Mouse (Mus musculus) hindbrain, embryonic 12.5 days (tissue): Measurements from ENCODE around the gene Gm49361. TPM values are rescaled to one million over a fixed set of nuclear protein-coding genes. Genes with fewer than 3 reads are reported as not detected.
"Not testable (repeated sequence)": the region's sequence is repeated elsewhere in the genome, so short reads cannot be mapped to it uniquely, and the experiment has no call there.

Source experiments
- ATAC-seq: fragments of 200-750 bp; cut with Nextera tagmentation; 2 replicates; pipeline ENCODE4 v1.8.0; 2017; ENCODE audit warnings: moderate TSS enrichment; ENCODE audit not compliant: low FRiP score
- H3K27ac ChIP-seq: fragments of 300-500 bp; sonication (generic); 2 replicates; pipeline ENCODE4 v1.5.1; 2016; ENCODE audit warnings: mild to moderate bottlenecking
- H3K27me3 ChIP-seq: fragments of 300-500 bp; sonication (generic); 2 replicates; pipeline ENCODE4 v1.6.1; 2016; ENCODE audit warnings: mild to moderate bottlenecking
- H3K36me3 ChIP-seq: fragments of 300-500 bp; sonication (generic); 2 replicates; pipeline ENCODE4 v1.6.1; 2016; ENCODE audit warnings: mild to moderate bottlenecking
- H3K4me1 ChIP-seq: fragments of 300-500 bp; sonication (generic); 2 replicates; pipeline ENCODE4 v1.6.1; 2016
- H3K4me2 ChIP-seq: fragments of 300-500 bp; sonication (generic); replicated peaks from 2 replicates; pipeline ENCODE4 v1.6.1; 2016; ENCODE audit warnings: mild to moderate bottlenecking
- H3K4me3 ChIP-seq: fragments of 300-500 bp; sonication (generic); 2 replicates; pipeline ENCODE4 v1.5.1; 2016; ENCODE audit warnings: mild to moderate bottlenecking
- H3K9ac ChIP-seq: fragments of 300-500 bp; sonication (generic); 2 replicates; pipeline ENCODE4 v1.6.1; 2016; ENCODE audit warnings: mild to moderate bottlenecking, moderate library complexity
- H3K9me3 ChIP-seq: fragments of 300-500 bp; sonication (generic); replicated peaks from 2 replicates; pipeline ENCODE4 v1.6.1; 2016; ENCODE audit warnings: mild to moderate bottlenecking
- WGBS: fragments of 180-500 bp; shearing (Covaris S2); methylation state at CpG from one replicate; pipeline ENCODE4 v1.1.7; 2016; 5-methylcytosine and 5-hydroxymethylcytosine counted together
- polyA plus RNA-seq: library from polyadenylated mRNA; unstranded; fragments of >200 nt; fragmentation: Nextera tagmentation; extraction: Ambion mirVana; gene quantifications from 2 replicates; pipeline ENCODE4 v1.2.1, GENCODE M21; 2016

Gene Gm49361
- polyA plus RNA-seq, 1 experiment from 2014 or later = not detected

DNA sequence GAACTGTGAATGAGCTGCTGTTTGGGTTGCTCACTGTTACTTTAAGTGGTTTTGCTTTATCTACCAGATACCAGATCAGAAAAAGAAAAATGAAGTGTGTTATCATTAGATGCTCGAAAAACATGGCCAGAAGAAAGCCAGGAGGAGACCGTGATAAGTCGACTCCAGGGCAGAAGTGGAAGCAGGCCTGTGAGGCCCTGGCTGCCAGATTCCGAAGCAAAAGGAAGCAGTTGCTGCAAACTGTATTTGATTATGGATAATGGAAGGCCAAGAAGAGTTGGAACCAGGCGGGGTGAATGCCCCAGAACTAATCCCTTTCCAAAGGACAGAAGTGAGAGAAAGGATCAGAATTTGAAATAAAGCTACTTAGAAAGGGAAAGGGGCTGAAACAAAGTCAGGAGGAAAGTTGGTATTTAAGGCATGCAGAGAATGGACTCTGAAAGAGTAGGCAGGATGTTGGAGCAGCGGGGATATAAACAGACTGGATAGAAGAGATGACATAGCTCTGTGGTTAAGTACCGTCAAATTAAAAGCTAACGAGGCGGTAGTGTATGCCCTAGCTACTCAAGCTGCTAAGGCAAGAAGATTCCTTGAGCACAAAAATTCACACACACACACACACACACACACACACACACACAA, 7.6 kb upstream of the Gm49361 start:
- H3K36me3 ChIP-seq = no peaks in the 10 kb centered on the region
- H3K9ac ChIP-seq = no peak overlapping the region
- no peak overlapping the region for H3K27ac ChIP-seq
- H3K4me1 ChIP-seq = no peaks in the 10 kb centered on the region
- H3K4me2 ChIP-seq = no peak overlapping the region
- WGBS = 49% methylated on average over 9 of the region's 9 CpGs
- no peaks in the 10 kb centered on the region for H3K27me3 ChIP-seq
- no peak for ATAC-seq
- H3K9me3 ChIP-seq = no peaks in the 10 kb centered on the region
- H3K4me3 ChIP-seq = no peak overlapping the region

DNA sequence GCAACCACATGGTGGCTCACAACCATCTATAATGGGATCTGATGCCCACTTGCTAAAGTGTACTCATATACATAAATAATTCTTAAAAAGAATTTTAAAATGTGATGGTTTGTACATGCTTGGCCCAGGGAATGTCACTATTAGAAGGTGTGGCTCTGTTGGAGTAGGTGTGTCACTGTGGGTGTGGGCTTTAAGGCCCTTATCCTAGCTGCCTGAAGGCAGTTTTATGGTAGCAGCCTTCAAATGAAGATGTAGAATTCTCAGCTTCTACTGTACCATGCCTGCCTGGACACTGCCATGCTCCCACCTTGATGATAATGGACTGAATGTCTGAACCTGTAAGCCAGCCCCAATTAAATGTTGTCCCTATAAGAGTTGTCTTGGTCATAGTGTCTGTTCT, 5.1 kb upstream of the Gm49361 start:
- H3K9ac ChIP-seq, ATAC-seq, H3K27me3 ChIP-seq: not testable (repeated sequence)

DNA sequence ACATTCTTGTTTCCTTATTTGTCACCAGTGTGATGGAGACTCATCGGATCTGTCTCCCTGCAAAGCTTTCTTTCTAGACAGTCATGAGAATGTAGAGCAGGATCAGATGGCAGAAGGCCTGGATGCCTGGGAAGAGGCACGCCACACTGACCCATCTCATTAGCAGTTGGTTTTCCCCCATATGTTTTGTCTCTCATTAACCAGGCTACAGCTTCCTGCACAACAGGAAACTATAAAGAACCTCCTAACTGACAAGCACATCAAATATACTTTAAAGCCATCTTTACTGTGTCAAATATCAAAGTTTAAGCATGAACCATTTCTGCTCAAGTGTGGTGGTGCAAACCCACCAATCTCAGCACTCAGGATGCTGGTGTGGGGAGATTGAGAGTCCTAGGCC, 3.6 kb upstream of the Gm49361 start:
- Histone ChIP-seq H3K4me2 (no peak overlapping the region), H3K27me3 (0 out of 2 replicates have a peak, but pooled peaks cover 4% of the 10 kb centered on the region), H3K27ac (no peak overlapping the region), H3K4me3 (no peak overlapping the region), H3K36me3 (no peaks in the 10 kb centered on the region), H3K9me3 (no peaks in the 10 kb centered on the region), H3K4me1 (peaks cover 2% of the 10 kb centered on the region; the same call in 1 of the 2 replicates), H3K9ac (no peak overlapping the region)
- WGBS = 76% methylated on average over 2 of the region's 2 CpGs
- ATAC-seq = no peak

More for the DNA sequence above, 5.1 kb upstream of the Gm49361 start:
- not testable (repeated sequence) for H3K4me1 ChIP-seq, H3K36me3 ChIP-seq, H3K9me3 ChIP-seq, H3K4me2 ChIP-seq, H3K4me3 ChIP-seq, H3K27ac ChIP-seq

DNA sequence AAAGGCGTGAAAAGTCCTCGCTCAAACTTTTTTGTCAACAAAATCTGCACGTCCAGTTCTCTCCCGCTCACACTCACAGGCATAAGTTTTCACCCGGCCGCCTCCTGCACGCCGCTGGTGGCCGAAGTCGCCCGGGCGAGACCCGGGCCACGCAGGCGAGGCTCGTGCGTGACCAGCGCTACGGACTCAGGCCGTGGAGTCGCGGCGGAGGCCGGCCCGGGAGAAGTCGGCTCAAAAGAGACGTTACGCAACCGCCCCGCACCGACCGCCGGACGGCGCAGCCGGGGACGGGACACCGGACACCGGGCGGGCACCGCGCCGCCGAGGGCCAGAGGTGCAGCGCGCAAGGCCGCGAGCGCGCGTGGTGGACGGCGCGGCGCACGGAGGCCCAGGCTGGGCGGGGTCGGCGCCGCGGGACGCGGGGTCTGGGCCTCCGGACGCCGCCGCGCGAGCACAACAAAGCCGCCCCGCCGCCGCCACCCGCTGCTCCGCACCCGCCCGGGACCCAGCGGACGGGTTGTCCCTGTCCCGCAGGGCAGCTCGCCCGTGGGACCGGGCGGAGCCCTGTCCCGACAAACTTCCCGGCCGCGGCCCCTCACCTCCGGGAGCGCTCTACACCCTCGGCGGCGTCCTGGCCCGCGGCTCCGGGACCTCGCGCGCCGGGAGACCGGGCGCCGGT, 473 bp downstream of the Gm49361 start:
- H3K4me3 ChIP-seq = peak overlapping the region; percentile 97
- H3K27ac ChIP-seq = peak overlapping the region; percentile 82
- WGBS = under 1% methylated on average over 100 of the region's 103 CpGs
- H3K4me2 ChIP-seq = peak overlapping the region; percentile 87
- ATAC-seq = peak; percentile 73
- H3K27me3 ChIP-seq = 0 out of 2 replicates have a peak, but pooled peaks cover 4% of the 10 kb centered on the region
- H3K9ac ChIP-seq = peak overlapping the region; percentile 95
- H3K4me1 ChIP-seq = peaks cover 12% of the 10 kb centered on the region; the same call in 1 of the 2 replicates
- H3K9me3 ChIP-seq = no peaks in the 10 kb centered on the region
- no peaks in the 10 kb centered on the region for H3K36me3 ChIP-seq

DNA sequence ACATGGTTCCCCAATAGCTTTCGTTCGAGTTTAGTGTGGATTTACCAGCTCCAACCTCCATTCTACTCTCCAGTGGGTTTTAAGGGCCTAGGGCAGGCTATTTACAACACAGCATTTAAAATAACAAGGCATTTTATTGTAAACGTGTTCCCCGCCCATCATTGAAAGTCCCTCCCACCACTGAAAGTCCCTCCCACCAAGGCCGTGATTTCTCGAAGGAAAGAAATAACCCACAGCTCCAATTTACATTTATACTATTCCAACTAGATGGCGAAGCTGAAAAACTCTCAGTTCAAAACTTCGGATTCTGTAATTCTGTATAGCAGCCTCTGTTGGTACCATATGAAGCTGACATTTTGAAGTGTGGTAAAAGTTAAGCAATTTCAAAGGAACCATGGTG, 1.4 kb downstream of the Gm49361 start:
- WGBS = under 1% methylated on average over 8 of the region's 8 CpGs
- no peak for ATAC-seq
- peaks cover 12% of the 10 kb centered on the region; the same call in 1 of the 2 replicates for H3K4me1 ChIP-seq

DNA sequence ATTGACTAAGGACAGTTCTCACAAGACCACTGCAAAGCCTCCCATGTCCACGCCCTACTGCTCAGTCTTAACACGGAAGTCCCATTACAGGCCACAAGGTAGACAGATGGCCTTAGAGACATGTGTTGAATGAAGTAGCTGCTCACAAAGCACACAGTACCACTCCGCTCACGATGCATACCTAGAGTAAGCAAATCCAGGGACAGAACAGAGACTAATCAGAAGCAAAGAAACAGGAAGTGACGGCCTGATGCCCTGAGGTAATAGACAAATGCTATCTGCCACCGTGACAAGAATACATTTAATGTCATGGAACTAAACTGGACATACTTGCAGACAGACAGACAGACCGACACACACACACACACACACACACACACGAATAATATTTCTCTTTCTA, 5.3 kb downstream of the Gm49361 start:
- H3K4me1 ChIP-seq = peaks cover 12% of the 10 kb centered on the region; the same call in 1 of the 2 replicates
- WGBS = 86% methylated on average over 8 of the region's 8 CpGs
- no peaks in the 10 kb centered on the region for H3K9me3 ChIP-seq
- no peak overlapping the region for H3K4me2 ChIP-seq
- H3K27me3 ChIP-seq = no peaks in the 10 kb centered on the region; the same call in 1 of the 2 replicates
- H3K27ac ChIP-seq = no peak overlapping the region
- no peak for ATAC-seq
- no peak overlapping the region for H3K4me3 ChIP-seq
- H3K36me3 ChIP-seq = no peaks in the 10 kb centered on the region
- no peak overlapping the region for H3K9ac ChIP-seq

More for the DNA sequence above, 1.4 kb downstream of the Gm49361 start:
- H3K27me3 ChIP-seq = 0 out of 2 replicates have a peak, but pooled peaks cover 4% of the 10 kb centered on the region
- H3K9ac ChIP-seq = no peak overlapping the region
- no peak overlapping the region for H3K27ac ChIP-seq
- H3K4me2 ChIP-seq = peak overlapping the region; percentile 87
- peak overlapping the region; percentile 97 for H3K4me3 ChIP-seq
- H3K9me3 ChIP-seq = no peaks in the 10 kb centered on the region
- no peaks in the 10 kb centered on the region for H3K36me3 ChIP-seq

DNA sequence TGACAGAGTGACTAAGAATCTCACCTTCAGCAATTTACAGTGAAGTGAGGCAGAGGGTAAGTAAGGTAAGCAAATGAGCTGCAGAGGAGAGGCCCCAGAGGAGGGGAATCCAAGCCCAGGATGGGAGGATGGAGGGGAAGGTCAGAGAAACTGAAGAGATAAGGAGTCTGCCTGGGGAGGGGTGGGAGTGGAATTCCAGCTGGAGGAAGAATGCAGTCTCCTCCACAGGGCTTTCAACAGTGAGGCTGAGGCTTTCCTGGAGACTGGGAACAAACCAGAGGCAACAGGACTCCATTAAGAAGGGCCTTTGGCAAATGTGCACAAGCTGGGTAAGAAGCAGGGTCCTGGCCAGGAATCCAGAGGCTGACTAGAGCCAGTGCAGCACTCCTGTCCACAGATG, 8.8 kb downstream of the Gm49361 start:
- Histone ChIP-seq H3K4me2 (no peak overlapping the region), H3K9ac (no peak overlapping the region), H3K27me3 (no peaks in the 10 kb centered on the region; the same call in 1 of the 2 replicates), H3K4me1 (peaks cover 10% of the 10 kb centered on the region; the same call in 1 of the 2 replicates), H3K9me3 (no peaks in the 10 kb centered on the region), H3K36me3 (no peaks in the 10 kb centered on the region), H3K4me3 (no peak overlapping the region), H3K27ac (no peak overlapping the region)
- ATAC-seq = no peak

DNA sequence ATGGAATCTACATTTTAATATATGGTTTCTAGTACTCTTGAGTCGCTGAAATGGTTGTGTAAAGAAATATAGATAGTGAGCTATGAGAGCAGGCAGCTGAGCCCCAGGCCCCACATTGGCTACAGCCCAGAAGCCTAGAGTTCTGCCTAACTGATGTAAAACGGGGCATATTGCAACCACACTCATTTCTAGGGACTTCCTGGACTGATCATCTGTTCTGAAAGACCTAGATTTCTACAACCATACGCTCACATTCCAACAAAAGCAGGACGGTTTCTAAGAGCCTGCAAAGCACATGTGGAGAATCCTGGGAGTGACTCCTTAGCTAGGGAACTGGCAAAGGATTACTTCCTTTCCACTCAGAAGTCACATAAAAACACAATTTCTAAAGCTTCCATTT, 9.8 kb downstream of the Gm49361 start:
- no peak overlapping the region for H3K27ac ChIP-seq
- H3K27me3 ChIP-seq = no peaks in the 10 kb centered on the region; the same call in 1 of the 2 replicates
- ATAC-seq = no peak
- no peaks in the 10 kb centered on the region for H3K9me3 ChIP-seq
- H3K4me1 ChIP-seq = peaks cover 14% of the 10 kb centered on the region
- no peak overlapping the region for H3K9ac ChIP-seq
- H3K4me3 ChIP-seq = no peak overlapping the region
- WGBS = 83% methylated on average over 4 of the region's 4 CpGs
- no peak overlapping the region for H3K4me2 ChIP-seq
- H3K36me3 ChIP-seq = no peaks in the 10 kb centered on the region

DNA sequence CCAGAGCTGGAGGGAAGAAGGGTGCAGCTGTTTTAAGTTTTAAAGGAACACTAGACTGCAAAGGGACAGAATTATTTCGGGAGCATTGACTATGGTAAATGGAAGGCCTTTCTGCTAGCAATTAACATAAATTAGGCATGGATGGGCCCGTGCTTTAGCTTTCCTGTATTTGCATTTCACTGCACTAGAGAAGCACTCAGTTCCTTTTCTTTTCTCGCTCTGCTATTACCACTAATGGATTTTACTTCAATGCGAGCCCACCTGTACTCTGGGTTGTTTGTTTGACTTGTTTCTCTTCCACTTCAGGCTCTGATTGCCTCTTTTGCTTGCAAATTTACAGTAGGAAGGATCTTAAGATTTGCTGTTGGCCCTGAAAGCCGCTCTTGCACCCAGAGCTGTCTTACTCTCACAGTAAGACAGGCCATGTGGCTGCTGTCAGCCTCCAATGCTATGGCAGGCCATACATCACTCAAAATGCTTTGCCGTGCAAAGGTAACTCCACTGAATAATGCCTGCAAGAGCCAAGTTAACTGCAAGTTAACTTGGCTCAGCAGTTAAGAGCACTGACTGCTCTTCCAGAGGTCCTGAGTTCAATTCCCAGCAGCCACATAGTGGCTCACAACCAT, 13.1 kb downstream of the Gm49361 start:
- peak; percentile 67 for ATAC-seq
- H3K4me1 ChIP-seq = peaks cover 31% of the 10 kb centered on the region
- no peak overlapping the region for H3K4me3 ChIP-seq
- no peak overlapping the region for H3K27ac ChIP-seq
- H3K27me3 ChIP-seq = no peaks in the 10 kb centered on the region; the same call in 1 of the 2 replicates
- no peak overlapping the region for H3K9ac ChIP-seq
- no peak overlapping the region for H3K4me2 ChIP-seq
- no peaks in the 10 kb centered on the region for H3K9me3 ChIP-seq
- WGBS = 40% methylated on average over 6 of the region's 6 CpGs
- no peaks in the 10 kb centered on the region for H3K36me3 ChIP-seq

DNA sequence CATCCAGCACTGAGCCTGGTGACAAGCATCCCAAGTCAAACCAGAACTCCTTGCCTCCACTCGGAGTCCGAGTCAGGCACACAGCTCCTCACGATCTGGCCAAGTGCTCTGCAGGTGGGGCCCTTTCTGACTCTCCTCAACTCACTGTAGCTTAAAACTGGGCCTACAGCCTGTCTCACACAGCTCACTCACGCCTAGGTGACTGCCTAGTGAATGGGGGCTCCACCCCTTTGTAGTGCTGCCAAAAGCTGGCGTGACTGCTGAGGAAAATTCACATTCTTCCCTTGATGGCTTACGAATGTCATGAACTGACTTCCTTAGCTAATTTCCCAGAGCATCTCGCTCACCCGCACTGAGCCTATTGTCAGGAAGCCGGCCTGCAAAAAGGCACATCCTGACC, 15.4 kb downstream of the Gm49361 start:
- H3K9ac ChIP-seq = peak overlapping the region; percentile 13; the same call in 1 of the 2 replicates
- H3K4me3 ChIP-seq = no peak overlapping the region
- H3K27ac ChIP-seq = peak overlapping the region; percentile 55
- peak; percentile 64 for ATAC-seq
- peaks cover 31% of the 10 kb centered on the region for H3K4me1 ChIP-seq
- H3K27me3 ChIP-seq = no peaks in the 10 kb centered on the region
- 0 out of 2 replicates have a peak, but pooled peaks cover 4% of the 10 kb centered on the region for H3K36me3 ChIP-seq
- no peak overlapping the region for H3K4me2 ChIP-seq
- no peaks in the 10 kb centered on the region for H3K9me3 ChIP-seq
- WGBS = 35% methylated on average over 9 of the region's 9 CpGs

DNA sequence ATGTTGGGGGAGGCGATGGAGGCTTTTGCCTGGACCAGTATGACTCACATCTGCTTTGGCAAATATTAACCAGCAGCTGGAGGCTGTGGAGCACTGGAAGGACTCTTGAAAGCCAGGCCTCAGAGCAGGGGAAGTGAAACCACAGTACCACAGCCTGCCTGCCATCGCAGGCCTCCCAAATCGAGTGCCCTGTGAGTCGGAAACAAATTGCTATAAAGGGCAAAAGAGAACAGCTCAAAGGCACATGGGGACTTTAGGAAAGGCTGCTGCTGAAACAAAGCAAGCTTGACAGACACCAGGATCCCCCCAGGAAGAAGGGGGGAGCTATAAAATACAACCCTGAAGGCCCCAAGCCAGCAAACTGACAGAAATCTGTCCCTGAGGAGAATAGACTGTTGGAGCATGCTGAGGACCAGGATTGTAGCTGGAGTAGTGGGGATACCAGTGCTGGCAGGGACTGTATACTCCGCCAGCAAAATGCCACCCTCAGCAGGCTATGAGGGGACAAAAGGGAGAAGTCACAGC, 15.9 kb downstream of the Gm49361 start:
- Histone ChIP-seq H3K36me3 (0 out of 2 replicates have a peak, but pooled peaks cover 9% of the 10 kb centered on the region), H3K4me2 (no peak overlapping the region), H3K27ac (peak overlapping the region; percentile 55), H3K9me3 (no peaks in the 10 kb centered on the region), H3K27me3 (no peaks in the 10 kb centered on the region), H3K9ac (peak overlapping the region; percentile 13; the same call in 1 of the 2 replicates), H3K4me1 (peaks cover 31% of the 10 kb centered on the region), H3K4me3 (no peak overlapping the region)
- WGBS = 50% methylated on average over 5 of the region's 5 CpGs
- peak; percentile 41; the same call in 1 of the 2 replicates for ATAC-seq

DNA sequence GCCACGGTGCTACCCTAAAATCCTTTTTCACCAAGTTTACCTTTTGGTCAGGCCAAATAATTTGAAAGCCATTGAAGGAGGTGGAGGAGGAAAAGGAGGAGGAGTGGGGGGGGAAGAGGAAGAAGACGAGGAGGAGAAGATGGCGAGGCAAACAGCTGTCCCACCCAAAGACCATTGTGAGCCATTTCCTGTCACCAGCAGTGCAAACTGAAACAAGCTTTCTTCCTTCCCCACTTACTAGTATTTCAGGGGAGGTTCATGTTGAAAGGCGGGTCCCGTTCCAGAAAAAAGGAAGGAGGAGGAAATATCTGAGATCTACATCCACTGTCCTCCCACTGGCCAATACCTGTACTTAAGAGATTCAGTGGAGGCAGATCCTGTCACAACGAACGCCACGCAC, 16.5 kb downstream of the Gm49361 start:
- H3K27me3 ChIP-seq = no peaks in the 10 kb centered on the region
- ATAC-seq = no peak
- H3K9me3 ChIP-seq = no peaks in the 10 kb centered on the region
- no peak overlapping the region for H3K9ac ChIP-seq
- no peak overlapping the region for H3K27ac ChIP-seq
- H3K4me3 ChIP-seq = no peak overlapping the region
- 81% methylated on average over 8 of the region's 8 CpGs for WGBS
- no peak overlapping the region for H3K4me2 ChIP-seq
- H3K36me3 ChIP-seq = 0 out of 2 replicates have a peak, but pooled peaks cover 12% of the 10 kb centered on the region
- peaks cover 31% of the 10 kb centered on the region for H3K4me1 ChIP-seq
